Mouse (Mus musculus) neural tube, embryonic 10.5 days (tissue): ENCODE measurements around the gene Clic4.
A peak's percentile ranks its signal among the peaks of the same experiment; 100 is the strongest.

Source experiments
- DNase-seq: peaks from one replicate; pipeline ENCODE4 v3.0.0-alpha.2; 2017; ENCODE audit warnings: low spot score; ENCODE audit errors: extremely low spot score

Gene Clic4

DNA sequence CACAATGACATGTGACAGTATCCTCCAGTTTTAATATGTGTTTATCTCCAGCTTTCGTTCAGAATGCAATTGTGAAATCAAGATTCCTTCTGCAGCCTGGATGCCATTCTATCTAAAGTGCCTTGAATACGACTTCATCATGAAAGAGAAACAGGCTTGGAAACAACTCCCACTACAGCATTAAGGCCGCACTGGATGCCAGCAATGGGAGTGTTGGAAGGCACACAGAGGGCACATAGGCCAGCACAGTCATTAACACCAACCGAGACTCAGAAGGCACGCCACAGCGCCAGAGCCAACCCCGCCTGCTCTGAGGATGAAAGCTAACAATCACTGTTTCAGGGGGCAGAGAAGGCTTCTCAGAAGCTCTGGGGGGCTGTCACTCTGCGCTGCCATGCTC lies 37.1 kb downstream of the Clic4 start:
- DNase-seq: no peak

DNA sequence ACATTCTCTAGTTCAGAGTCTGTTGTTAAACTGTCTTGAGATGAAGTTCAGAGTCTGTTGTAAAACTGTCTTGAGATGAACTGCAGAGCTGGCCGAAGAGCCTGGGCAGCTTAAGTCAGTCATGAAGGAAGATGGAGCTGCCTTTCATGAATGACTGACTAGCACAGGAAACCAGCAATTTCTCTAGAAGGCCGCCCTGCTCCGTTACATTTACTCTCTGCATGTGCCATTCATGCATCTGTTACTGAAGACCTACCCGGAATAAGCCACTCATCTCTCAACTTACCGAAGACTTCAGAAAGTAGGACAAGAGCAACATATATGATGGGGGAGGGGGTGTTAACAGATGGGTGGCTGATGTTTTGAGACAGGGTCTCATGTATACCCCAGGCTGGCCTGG lies 40.1 kb downstream of the Clic4 start:
- DNase-seq: no peak

DNA sequence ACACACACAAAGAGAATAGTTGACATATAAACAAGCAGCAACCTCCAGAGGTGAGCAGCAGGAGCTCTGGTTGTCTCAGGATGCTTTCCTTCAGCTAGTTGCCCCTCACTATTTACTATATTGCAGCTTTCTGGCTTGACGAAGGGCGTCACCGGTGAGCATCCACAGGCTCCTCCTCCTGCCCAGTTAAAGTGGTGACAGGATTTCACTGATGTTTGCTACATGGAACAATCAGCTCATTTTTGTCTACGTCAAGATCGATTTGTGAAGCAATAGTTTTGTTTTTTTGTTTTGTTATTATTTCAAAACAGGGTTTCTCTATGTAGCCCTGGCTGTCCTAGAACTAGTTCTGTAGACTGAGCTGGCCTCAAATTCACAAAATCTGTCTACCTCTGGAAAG lies 41.1 kb downstream of the Clic4 start:
- DNase-seq: no peak

DNA sequence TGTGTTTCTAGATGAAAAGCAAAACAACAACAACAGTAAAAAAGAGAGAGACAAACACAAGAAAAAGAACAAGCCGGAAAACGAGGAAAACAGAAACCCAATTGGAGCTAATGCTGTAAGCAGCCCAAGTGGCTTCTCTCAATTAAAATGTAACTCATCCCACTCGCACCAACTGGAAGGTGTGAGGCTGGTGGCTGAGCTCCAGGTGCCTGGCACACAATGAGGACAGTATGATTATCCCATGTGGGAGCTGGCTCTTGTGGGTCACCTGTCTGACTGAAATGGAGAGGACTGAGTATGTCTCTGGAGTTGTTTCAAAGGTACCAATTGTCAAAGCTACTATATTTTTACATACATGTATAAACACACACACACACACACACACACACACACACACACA lies 41.5 kb downstream of the Clic4 start:
- no peak for DNase-seq

DNA sequence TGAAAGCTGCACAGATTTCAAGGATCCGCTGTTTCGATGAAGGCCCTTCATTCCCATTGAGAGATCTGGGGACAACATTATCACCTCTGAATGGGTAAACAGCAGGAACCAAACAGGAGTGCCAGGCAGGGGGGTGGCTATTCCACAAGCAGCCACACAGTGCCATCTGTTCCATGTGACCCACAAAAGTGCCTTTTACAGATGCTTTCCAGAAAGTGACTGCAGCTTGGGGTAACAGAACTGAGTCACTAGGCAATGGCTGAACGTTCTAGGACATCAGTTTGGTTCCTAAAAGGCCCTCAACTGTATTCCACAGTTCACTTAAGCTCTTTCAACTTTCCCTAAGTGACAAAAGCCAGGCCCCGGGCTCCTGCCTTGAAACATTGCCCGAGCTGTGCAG lies 42.0 kb downstream of the Clic4 start:
- no peak for DNase-seq

DNA sequence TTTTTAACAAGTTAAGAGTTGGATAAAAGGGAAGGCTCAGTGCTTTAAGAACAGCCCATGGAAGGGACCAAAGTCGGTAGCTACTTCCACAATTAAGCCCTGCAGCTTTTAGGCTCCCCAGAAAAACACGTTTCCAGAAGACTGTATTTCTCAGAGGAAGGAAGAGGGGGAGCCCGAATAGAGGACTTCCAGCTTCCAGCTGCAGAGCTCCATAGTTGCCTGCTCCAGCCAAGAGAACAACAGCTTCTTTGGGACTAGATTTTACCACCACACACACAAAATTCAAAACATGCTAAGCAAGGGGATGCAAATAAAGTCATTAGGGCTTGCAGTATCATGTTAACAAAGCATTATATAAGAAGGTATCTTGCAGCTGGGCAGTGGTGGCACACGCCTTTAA lies 42.7 kb downstream of the Clic4 start:
- no peak for DNase-seq

DNA sequence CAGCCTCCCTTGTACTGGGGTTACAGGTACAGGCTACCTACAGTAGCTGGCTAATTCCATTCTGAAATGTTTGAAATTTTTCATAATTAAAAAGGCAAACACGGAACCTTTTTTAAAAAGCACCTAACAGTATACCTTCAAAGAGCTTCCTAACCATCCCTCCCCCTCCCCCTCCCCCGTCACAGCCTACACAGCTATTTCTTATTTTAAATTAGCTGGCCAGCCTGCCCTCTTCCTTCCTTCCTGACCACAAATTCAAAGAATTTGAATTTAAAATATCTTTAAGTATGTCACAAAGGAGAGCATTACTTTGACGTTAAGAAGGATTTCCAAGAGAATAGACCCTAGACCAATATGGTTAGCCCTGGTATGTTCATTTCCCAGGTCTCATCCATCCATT lies 44.5 kb downstream of the Clic4 start:
- DNase-seq: no peak

DNA sequence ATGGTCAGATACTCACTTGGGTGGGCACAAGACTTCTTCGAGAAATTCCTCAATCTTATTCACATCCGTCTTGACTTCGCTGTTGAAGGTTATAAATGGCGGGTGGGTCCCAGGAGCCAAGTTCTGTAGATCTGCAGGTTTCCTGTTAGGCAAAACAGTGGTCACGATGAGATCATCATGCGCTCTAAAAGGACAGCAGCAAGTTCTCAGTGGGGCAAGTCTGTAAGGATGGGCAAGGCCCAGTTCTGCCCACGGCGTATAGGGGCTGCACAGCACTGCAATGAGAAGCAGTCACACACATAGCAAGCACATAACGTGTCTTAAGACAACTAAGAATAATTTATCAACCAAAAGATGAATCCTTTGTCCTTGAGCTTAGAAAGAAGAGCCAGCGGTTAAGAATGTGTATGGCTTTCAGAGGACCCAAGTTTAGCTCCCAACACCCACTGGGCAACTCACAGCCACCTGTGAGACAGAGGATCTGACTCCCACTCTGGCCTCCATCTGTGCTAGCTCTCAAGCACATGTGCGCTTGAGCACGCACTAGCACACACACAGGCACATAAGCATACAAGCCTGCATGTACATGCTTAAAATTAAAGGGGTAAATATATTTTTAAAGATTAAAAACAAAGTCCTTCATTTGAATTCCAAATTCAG lies 46.5 kb downstream of the Clic4 start:
- DNase-seq: no peak

DNA sequence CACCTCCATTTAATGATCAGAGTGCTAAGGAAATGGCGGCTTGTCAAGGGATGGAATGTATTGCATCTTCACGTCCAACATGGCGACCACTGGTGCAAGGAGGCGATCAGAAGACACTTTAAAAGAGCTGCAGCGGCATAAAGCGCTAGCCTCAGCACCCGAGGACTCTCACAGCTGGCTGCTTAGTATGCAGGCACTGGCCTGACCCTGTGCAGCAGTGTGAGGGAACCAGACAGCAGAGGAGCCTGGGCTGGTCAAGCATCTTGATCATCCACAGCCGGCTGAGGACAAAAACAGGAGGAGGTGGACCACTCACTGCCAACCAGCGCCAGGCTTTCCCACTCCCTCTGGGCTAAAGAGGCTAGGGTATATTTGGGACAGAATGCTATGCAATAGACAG lies 48.8 kb downstream of the Clic4 start:
- no peak for DNase-seq

DNA sequence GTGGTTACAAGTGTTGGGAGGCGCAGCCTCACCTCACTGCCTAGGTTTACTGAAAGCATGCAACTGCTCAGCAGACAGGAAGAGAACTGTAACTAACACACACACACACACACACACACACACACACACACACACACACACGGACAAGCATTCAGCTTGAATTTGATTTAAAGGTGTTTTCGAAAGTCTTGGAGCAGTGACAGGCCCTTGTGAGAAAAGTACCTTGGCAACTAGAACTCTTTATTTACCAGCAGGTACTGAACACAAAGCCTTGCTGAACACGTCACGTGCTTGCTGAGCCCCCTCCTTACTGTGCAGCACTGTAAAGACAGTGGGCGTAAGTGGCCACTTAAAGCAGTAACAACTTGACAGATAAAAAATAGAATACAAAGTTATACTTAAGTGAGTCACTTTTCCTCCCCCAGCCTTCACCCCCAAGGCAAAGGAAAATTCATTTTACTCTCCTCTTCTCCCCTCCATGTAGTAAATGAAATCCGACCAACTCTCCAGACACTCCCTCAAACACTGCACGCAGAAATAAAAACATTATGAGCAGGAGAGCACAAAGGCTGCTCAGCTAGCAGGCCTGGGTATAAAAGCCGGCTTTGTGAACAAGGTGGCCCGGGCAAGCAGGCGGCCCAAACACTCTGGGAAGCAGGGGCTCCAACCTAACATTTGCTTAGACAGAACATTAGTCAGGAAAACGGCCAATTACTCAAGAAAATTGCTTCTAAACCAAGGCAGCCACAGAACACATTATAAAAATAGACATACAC lies 50.8 kb downstream of the Clic4 start:
- DNase-seq: no peak

DNA sequence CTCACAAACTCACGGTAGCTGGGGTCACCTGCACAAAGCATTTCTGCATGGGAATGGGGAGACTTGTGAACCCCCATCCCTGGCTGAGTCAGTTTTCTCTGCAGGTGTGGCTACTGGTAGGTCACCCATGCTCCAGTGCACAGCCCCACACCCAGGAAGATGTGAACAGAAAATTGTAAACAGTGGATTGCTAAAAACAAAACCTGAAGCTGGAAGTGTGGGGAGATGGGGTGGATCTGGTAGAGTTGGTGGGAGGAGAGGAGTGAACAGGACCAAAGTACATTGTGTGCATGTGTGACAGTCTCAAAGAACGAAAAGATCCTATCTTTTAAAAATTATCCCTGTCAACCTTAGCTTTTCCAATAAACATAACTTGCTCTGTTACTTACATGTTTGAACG lies 52.0 kb downstream of the Clic4 start:
- no peak for DNase-seq

DNA sequence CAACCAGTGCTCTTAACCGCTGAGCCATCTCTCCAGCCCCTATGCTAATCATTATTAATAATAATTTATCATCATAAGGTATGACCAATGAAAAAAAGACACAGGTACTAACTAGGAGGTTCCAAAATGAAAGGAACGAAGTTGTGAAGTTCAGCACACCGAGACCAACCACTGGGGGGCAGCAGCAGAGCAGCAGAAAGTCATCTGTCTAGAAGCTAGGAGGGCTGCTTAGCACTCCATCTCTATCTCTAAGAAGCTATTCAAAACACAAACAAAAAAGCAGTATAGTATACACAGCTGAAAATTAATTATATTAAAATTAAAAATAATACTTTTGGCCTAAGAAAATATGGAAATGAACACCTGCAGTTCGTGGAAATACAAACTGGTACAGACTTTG lies 53.0 kb downstream of the Clic4 start:
- peak; percentile 44 for DNase-seq

DNA sequence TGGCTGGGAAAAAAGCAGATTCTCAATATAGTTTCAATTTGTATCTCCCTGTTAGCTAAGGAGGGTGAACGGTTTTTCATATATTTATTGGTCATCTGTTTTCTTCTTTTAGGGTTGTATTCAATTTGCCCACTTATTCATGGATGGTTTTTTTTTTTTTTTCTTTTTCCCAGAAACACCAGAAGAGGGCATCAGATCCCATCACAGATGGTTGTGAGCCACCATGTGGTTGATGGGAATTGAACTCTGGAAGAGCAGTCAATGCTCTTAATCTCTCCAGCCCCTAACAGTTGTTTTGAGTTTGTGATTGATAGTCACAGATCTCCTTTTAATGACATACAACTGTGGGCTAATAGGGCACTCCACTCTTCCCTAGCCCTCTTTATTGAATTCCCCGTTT lies 62.8 kb downstream of the Clic4 start:
- DNase-seq: no peak

DNA sequence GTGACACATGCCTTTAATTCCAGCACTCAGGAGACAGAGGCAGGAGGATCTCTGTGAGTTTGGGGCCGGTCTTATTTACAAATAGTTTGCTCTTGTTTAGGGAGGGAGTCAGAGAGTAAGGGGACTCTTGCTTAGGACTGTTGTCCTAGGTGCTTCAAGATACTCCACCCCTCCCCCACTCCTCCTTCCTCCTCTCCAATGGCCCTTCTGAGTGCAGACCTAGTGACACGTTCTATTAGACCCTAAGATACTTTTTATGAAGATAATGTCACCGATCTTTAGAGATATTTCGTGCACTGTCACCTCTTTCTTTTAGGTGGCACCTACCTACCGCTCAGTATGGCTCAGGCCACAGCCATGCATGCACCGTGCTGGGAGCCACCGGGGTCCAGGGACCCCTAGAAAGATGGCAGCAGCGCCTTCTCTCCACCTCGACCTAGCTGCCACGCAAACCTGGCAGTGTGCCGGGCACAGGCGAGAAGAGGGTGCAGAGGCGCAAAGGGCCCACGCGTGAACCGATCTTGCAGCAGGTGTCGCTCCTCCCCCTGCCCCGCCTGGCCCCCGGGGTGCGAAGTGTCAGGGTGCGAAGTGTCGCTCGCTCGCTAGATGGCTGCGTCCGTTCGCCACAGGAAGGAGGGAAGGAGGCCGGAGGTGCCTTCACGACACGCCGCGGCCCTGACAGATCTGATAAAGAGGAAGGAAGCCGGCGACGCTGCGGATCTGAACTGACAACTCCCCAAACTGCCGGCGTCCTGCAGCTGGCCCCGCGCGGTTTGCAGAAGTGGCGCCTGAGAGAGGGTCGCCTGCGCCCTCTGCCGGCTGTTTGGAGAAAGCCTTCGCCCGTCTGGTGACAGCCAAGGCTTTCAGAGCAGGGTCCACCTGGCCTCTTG lies 66.7 kb downstream of the Clic4 start:
- DNase-seq: peak; percentile 89

DNA sequence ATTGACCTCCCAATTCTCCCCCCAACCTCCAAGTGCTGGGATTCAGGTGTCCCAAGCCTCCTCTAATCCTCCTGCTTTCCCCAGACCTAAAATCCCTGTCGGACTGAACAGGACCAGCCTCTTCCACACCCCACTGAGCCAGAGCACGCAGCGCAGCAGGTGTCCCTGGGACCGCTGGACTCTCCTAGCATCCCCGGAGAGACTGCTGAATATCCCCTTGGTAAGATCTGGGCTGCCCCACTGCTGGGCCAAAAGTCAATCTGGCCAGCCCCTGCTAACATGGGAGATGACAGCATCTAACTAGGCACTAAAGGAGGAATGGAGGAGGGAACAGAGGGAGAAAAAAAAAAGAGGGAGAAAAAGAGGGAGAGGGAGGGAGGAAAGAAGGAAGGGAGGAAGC lies 67.4 kb downstream of the Clic4 start:
- DNase-seq: no peak

DNA sequence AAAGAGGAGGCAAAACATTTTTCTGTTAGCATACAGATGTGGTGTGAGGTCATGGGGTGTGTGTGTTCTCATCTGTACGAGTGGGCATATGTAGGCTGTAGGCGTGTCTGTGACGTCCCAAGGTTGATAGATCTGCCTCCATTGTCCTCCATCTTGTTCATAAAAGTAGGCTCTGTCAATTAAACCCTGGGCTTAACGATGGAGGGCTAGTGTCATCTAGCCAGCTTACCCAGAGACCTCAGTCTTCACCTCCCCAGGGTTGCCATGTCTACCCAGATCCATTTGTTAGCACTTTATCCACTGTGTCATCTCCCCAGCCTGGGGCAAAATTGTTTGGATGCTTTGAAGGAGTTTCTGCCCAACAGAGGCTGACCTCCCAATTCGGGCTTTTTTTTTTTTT lies 67.9 kb downstream of the Clic4 start:
- DNase-seq: no peak

DNA sequence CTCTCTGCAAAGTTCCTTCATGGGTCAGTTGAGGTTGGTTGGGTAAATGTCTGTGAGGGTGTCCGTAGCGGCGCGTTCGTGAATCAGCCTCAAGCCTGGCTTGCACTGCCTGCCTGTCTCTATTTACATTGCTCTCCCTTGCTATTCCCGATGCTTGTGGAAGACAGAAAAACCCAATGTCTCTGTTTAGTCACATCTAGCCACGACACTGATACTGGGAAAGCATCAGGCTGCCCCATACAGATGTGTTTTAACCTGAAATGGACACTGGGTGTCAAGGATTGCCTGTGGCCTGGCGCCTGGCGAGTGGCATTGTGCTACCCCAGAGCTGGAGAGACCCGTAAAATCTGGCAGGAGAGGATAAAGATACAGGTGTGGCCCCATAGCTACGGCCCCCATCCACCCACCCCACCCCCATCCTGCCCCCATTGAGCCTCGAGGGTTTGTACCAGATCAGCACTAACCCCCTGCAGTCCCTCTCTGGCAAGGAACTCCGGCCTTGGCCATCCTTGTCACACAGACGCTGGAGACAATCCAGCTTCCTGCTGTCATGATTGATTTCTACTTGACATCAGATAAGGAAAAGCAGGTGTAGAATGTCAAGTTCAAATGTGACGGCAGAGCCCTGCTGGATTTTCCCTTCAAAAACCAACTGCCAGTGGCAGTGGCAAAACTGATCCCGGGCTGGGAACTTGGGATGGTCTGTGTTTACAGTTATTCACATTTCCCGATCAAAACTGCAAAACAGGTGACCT lies 68.6 kb downstream of the Clic4 start:
- peak; percentile 21 for DNase-seq

DNA sequence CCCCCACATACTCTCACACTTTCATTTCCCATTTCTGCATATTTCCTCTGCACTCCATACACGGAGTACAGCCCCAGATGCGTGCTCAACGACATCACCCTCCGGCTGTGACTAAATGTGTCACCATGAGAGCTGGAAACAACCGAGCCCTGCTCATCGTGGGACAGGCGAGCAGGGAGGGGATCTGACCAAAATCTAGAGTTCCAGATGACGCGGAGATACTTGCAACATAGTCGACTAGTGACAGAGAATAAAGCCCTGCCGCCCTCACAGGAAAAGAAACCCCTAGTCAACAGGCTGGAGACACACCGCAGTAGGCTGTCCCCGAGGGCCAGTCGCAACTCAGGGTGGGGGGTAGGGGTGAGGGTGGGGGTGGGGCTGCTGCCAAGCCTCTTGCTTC lies 69.3 kb downstream of the Clic4 start:
- DNase-seq: peak; percentile 37

DNA sequence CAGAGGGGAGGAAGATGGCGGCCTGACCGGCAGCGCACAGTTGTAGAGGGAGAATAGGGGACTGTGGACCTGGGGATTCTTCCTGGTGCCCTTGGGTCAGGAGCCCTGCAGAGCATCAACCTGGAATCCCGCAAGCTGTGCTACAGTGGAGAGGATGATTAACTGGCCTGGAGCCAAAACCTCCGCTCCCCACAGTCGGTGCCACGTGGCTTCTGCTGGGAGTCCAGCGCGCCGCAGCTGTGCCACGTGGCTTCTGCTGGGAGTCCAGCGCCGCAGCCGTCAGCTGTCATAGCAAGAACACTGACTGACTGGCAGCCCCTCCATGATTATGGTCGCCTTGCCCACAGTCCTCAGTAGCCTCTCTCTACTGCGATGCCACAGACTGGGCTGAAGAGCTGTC lies 70.8 kb downstream of the Clic4 start:
- no peak for DNase-seq

DNA sequence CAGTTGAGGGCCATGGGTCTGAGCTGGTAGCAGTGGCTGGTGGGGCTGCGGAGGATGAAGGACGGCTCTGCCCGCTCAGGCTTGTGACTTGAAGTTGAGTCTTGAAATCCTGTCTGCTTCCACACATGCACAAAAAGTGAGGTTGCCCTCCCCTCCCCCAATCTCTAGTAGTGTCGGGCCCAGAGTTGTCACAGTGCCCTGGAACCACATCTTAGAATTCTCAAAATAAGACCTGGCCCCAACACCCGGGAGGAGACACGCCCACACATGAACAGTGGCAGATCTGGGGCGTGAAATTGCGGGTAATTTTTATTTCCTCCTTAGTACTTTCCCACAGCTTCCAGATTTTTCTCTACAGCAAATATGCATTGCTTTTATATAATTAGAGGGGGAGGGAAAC lies 74.8 kb downstream of the Clic4 start:
- no peak for DNase-seq

DNA sequence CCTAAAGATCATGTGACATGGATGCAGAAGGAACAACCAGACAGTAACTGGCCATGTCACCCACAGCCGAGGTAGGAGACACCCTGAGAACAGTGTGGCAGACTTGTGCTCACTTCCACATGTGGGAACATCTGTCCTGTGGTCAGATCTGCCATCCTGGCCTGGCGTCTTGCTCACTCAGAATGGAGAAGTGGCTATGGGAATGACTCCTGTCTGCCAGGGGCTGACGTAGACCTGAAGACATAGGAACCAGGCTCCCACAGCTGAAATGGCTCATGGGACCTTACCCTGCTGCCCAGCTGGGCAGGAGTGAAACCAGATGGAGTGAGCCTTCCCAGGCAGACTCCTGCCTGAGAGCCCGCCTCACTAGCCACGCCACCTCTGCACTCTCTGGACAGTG lies 79.8 kb downstream of the Clic4 start:
- no peak for DNase-seq

DNA sequence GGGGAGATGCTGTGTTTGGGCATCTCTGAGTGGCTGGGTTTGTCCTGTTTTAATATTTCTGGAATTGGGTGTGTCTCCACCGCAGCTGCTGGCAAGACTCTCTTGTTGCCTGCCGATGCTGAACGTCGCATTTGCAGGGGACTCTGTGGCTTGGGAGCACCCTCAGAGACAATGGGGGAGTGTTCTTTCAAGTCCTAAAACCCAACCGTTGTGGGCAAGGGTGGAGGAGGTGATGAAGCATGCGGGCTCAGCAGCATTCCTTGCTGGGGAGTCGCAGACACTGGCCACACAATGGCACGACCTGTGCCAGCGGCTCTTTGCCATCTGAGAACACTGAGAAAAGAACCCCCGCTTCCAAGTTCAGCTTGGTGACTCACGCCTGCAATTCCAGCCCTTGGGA lies 81.0 kb downstream of the Clic4 start:
- no peak for DNase-seq
